Mouse (Mus musculus) cerebellum, postnatal 10 days (tissue): ENCODE results near the gene Atp8a1.

Experiments used
- DNase-seq, 2 experiments: peaks; one replicate each; pipeline ENCODE4 v3.0.0; 2021; ENCODE audit warnings: mixed read lengths in 2 of 2

Atp8a1 gene

GRCm38 (mm10) chr5:67669436-67669896 is 177.8 kb downstream of the Atp8a1 start:
- DNase-seq = peak; percentile 13 to 23

- no peak for DNase-seq
These were observed 184.5 kb downstream of the Atp8a1 start for GRCm38 (mm10) chr5:67662715-67663114.

DNA sequence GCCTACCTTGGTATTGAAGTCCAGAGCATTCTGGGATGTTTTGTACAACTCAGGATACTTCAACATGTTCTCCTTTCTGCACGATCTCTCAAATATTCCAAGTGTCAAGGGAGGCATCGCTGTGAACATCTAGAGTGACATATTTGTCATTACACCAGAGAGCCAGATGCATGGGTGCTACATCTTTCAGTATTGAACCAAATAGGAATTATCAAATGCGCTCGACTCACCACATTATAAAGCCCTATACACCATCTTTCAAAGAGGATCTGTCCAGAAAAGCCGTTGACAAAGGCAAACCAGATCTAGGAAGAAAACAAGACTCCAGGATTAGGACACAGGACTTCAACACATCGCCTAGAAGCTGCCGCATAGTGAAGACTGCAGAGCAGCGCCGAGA is 187.4 kb downstream of the Atp8a1 start:
- DNase-seq = no peak

DNA sequence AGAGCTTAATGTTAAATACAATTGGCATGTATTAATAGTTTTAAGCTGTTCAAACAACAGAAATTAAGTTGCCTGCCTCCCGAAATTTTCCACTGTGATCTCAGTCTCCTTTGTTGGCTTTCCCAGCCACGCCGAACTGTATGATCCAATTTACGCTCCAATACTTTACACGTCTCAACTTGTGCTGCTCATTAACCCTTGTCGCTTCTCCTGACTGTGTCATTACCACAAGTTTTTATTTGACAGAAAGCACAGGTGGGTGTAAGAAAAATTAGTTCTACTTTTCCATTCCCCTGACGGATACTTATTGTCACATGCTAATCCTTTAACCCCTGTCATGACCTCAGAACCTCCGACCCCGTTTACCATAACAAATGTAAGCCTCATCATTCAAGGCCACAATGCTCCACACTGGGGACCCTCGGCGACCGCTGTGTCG is 190.4 kb downstream of the Atp8a1 start:
- no peak for DNase-seq

- no peak for DNase-seq
These were observed 191.3 kb downstream of the Atp8a1 start for GRCm38 (mm10) chr5:67655696-67656519.

GRCm38 (mm10) chr5:67654572-67654971 is 192.7 kb downstream of the Atp8a1 start:
- peak; percentile 47 to 68 for DNase-seq

DNA sequence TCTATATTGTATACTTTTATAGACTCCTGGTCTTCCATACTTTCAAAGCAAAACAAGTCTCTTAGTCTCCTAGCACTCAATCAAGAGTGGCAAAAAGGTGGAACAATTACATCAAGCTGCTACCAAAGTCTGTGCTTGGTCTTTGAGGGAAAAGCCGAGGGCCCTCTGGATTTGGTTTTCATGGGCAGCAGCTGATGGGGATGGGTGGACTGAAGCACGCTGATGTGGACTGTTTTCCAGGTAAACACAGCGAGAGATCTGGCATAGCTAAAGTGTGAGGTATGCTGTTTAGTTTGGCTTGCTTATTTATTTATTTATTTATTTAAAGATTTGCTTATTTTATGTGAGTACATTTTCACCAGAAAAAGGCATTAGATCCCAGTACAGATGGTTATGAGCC is 193.7 kb downstream of the Atp8a1 start:
- no peak for DNase-seq

- no peak for DNase-seq
These were observed 194.8 kb downstream of the Atp8a1 start for GRCm38 (mm10) chr5:67652468-67652867.

DNA sequence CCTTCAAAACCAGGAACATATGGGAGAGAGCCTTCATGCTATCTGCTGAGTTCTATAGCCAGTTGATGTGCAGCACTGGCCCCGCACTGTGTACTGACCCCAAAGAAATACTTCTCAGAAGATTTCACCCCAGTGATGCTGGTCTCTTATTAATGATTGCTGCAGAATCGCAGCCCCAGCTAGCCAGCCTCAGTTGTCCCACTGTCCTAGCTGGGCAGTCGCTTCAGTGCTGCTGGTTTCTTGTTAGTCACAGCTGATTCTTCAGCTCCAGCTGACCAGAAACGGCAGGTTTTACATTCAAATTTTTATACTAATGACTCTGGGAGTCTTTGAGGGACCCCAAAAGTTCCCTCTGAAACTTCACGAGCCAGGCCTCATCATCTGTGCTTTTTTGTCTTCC is 197.2 kb downstream of the Atp8a1 start:
- DNase-seq = no peak

- no peak for DNase-seq
These were observed 198.1 kb downstream of the Atp8a1 start for GRCm38 (mm10) chr5:67649156-67649555.

- DNase-seq = peak; percentile 45 to 52
These were observed 199.7 kb downstream of the Atp8a1 start for GRCm38 (mm10) chr5:67647568-67647967.

DNA sequence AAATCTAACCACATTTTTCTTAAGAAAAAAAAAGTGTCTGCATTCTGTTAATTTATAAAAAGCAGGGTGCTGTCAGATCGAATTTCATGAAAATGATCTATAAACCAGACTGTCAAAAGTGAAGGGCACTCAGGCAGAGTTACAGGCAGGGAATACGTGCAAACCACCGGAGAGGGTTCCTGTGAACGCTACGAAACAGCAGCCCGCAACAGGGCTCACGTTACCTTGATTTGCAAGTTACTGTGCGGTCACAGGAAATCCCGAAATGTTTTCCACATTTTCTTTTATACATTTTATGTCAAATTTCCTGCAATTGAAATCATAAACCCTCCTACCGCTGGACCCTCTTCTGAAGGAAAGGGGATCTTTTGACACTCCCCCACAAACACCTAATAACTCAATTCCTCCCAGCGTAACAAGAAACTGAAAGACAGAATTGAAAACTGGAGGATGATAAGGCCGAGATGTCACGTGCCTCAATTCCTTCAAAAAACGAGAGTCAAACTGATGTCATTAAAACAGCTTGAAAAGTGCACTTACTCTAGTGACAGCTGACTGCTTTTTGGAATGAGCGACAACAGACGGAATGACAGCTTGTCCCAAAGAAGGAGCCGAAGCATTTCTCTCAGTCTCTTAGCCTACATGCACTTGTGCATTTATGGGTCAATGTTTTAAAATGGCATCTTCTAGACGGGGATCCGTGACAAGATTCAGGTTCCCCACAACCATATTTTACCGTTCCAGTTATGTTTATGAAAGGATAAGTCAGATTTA is 200.3 kb downstream of the Atp8a1 start:
- DNase-seq = no peak

DNA sequence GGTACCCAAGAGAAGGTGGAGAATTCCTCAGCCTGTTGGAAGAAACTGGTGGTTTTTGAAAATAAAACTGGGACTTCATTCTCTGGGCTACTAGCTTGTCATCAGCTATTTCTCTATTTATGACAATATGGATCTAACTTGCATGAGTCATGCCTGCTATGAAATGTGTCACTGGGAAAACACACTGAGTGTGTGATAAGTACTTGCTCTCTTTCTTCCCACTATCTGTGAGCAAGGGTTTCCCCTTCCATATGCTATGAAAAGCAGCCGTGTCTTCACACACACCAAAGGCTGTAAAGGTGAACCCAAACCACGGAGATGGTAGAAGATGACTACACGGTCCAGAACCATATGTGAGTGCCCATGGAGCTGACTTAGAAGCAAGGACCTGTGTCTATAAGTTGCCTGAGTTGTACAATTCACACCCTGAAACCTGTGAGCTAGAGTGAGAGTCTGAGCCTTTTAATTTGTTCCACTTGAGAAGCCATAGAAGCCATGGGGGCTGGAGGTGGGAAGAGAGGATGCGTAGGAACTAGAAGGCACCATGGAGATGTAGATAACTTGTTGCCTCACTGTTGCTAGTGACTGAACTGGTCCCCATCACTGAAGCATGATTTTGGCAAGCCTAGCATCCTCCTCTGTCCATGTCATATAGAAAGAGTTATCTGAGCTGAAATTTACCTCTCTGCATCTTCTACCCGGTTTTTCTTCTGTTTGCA is 203.5 kb downstream of the Atp8a1 start:
- no peak for DNase-seq

DNA sequence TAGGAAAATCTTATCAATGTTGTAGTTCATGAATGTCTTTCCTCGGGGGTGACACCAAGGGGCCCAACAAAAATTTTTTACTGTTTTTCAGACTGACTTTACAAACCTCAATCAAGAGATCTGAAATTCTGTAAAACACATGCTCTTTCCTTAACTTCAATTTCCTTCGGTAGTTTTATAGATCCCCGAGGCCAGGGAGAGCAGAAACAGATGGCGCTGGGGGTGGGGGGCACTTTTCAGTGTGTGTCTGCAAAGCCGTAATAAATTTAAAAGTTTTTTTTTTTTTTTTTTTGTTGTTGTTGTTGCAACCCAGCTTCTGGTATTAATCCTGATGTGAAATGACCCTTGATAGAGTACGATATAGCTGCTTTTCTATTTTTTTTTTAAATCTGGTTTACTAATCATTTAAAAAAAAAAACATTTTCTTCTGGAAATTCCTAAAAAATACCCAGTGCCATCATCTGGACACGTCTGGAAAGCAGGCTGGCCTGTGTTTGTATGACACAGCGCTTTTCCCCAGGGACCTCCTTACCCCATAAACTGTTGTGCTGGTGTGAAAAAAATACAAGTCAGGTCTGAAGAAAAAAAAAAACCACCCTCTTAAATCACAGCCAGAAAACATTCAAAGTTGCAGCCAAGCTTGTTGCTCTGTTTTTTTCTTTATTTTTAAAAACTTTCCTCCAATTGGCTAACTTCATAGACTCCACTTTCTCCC is 205.7 kb downstream of the Atp8a1 start:
- peak in 1 of 2 experiments; percentile 10 for DNase-seq

- DNase-seq = no peak
These were observed 206.5 kb downstream of the Atp8a1 start for GRCm38 (mm10) chr5:67640596-67641312.

DNA sequence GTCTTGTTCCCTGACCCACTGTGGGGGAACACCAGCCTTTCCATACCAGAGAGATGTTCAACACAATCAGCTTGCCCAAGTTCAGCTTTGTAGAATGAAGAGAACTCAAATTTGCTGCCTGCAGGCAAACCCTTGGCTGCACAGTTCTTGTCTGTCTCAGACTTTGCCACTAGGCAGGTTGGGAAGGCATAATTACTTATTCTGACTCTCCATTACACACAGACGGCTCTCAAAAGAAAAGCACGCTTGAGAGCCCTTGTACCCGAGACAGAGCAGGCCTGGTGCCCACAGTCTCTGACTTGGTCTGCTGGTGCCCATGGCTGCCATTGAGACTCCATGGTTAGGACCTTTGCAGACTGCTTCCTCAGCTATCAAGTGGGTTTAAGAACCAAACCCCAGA is 212.9 kb downstream of the Atp8a1 start:
- no peak for DNase-seq

GRCm38 (mm10) chr5:67633831-67634268 is 213.4 kb downstream of the Atp8a1 start:
- DNase-seq = no peak

DNA sequence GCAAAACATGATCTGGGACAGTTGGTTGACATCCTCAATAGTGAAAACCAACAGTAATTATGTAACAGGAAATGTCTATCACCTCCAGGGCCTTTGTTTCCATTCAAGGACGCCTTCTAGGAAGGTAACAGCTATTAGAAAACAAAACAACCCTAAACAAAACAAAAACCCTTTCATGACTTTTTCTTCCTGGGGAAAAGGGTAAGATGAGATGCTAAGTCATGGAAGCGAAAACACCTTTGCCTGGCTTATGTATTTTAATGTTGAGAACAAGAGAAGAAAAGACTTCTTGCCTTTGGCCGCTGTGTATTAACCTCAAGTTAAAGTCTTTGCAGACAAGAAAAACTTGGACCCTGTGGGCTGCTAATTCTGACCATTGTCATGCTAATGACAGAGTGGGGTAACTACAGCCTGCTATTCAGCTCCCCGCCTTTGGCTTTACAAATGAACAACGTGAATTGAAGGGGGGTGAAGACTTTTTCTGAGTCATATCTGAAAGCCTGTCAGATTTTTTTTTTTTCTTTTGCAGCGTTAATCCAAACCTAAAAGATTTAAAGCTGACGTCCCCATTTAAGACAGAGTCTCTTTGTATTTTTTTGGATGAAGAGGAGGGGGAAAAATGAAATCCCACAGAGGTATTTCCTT is 214.0 kb downstream of the Atp8a1 start:
- no peak for DNase-seq

- DNase-seq = no peak
These were observed 216.0 kb downstream of the Atp8a1 start for GRCm38 (mm10) chr5:67631261-67631660.

GRCm38 (mm10) chr5:67629861-67630260 is 217.4 kb downstream of the Atp8a1 start:
- DNase-seq = no peak

DNA sequence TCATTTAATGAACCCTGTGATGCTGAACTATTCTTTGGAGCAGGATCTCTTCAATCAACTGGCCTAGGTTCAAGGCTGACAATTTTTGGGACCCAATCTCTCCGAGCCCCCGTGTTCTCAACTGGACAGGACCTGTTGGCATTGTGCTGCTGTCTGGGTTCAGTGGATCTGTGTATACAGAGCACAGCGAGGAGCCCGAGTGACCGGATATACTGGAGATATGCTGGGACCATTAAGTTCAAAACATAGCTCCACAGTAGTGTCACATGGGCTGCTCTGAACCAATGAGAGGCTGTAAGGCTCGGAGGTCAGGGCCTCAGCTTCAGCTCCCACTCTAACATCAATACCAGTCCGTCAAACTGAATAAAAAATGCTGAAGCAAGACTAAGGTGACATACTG is 217.8 kb downstream of the Atp8a1 start:
- no peak for DNase-seq
